Mouse (Mus musculus) CD4-positive, CD25-positive, alpha-beta regulatory T cell, adult 9 weeks (primary cell): ENCODE data around the gene Gm4181. TPM values are rescaled to one million over a fixed set of nuclear protein-coding genes. Genes with fewer than 3 reads are reported as not detected.

Experiments
- polyA plus RNA-seq: library from polyadenylated mRNA; unstranded; fragments of 100-300 nt; shearing (Covaris generic); gene quantifications from one replicate; pipeline ENCODE4 v1.2.1, GENCODE M21; 2017

Gene Gm4181
- not detected for polyA plus RNA-seq

GRCm38 (mm10) chr14:51635566-51635965, at the start of gene Gm4181:
Gene Gm4181 (minus strand): TSS chr14:51635666.

GRCm38 (mm10) chr14:51611210-51611609, 24.3 kb downstream of the Gm4181 start, which contains the start of gene Gm17078:
Gene Gm17078 (minus strand): TSS chr14:51611310.

GRCm38 (mm10) chr14:51592039-51592438, 43.4 kb downstream of the Gm4181 start, which contains the start of gene Gm17174:
Gene Gm17174 (minus strand): TSS chr14:51592139.

Other genes starting within 250 kb of the Gm4181 start
- gene Vmn2r88, start 224.8 kb downstream of the Gm4181 start, polyA plus RNA-seq: not detected
- gene Vmn2r89, start 183.8 kb downstream of the Gm4181 start, polyA plus RNA-seq: not detected
- gene Gm5622, start 82.9 kb downstream of the Gm4181 start, polyA plus RNA-seq: not detected
- not detected for gene Gm17175, start 61.6 kb downstream of the Gm4181 start, polyA plus RNA-seq
- gene Gm17174, start 43.5 kb downstream of the Gm4181 start, polyA plus RNA-seq: not detected
- gene Gm17078, start 24.4 kb downstream of the Gm4181 start, polyA plus RNA-seq: not detected
- gene Gm17079, start 59.8 kb upstream of the Gm4181 start, polyA plus RNA-seq: not detected
- gene Gm5800, start 81.5 kb upstream of the Gm4181 start, polyA plus RNA-seq: not detected
- not detected for gene Ang4, start 137.9 kb upstream of the Gm4181 start, polyA plus RNA-seq
- gene AY358078, start 164.4 kb upstream of the Gm4181 start, polyA plus RNA-seq: not detected
- not detected for gene Ear6, start 218.0 kb upstream of the Gm4181 start, polyA plus RNA-seq
- gene Mettl17, start 249.2 kb upstream of the Gm4181 start, polyA plus RNA-seq: 124 TPM